Mouse (Mus musculus): ENCODE measurements around the gene Heg1. TPM values are rescaled to one million over a fixed set of nuclear protein-coding genes. Genes with fewer than 3 reads are reported as not detected.
A peak's percentile ranks its signal among the peaks of the same experiment; 100 is the strongest.

Gene Heg1
- polyA plus RNA-seq, 1 experiment from 2014 or later, result 10.2 TPM

DNA sequence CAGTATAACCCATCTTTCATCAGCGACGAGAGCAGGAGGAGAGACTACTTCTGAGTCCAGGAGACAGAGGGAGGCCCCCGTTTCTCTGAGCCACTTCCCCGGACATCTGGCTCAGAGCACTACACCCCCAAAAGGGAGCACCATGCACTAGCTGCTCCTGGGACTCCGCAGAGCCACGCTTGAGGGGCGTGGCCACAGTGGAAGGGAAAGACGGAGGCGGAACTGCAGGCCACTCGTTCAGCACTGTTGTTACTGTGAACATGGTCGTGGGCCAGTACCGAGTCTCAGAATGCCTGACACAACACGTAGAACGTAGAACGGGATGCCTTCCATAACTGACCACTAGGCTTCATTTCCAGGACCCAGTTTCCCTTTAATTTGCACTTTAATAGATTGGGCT lies 82.6 kb downstream of the Heg1 start:
- H3K4me2 ChIP-seq (ENCODE audit: low read depth, low read length), result no peak overlapping the region

GRCm38 (mm10) chr16:33768491-33769278 lies 84.5 kb downstream of the Heg1 start:
- Histone ChIP-seq H3K36me3 (ENCODE audit: control insufficient read depth, insufficient read depth, low read length) (peaks cover 5% of the 10 kb centered on the region; the same call in 1 of the 2 replicates), H3K4me2 (ENCODE audit: low read depth, low read length) (no peak overlapping the region), H3K27me3 (replicated peaks; ENCODE audit: control insufficient read depth, insufficient read depth, low read length) (no peaks in the 10 kb centered on the region), H3K4me1 (ENCODE audit: control insufficient read depth, insufficient read depth, low read length) (peaks cover 18% of the 10 kb centered on the region), H3K27ac (ENCODE audit: low read length) (no peak overlapping the region), H3K4me3 (ENCODE audit: low read length) (no peak overlapping the region), H3K9ac (ENCODE audit: low read depth, low read length) (no peak overlapping the region), H3K9me3 (ENCODE audit: control insufficient read depth, low read length) (no peaks in the 10 kb centered on the region)
- WGBS, result 87% methylated on average over 3 of the region's 3 CpGs
- no peak for ATAC-seq

More for the DNA sequence above, 82.6 kb downstream of the Heg1 start:
- Histone ChIP-seq H3K27me3 (replicated peaks; ENCODE audit: control insufficient read depth, insufficient read depth, low read length) (no peaks in the 10 kb centered on the region), H3K27ac (ENCODE audit: low read length) (peak overlapping the region; percentile 92), H3K9me3 (ENCODE audit: control insufficient read depth, low read length) (no peaks in the 10 kb centered on the region), H3K9ac (ENCODE audit: low read depth, low read length) (no peak overlapping the region), H3K36me3 (ENCODE audit: control insufficient read depth, insufficient read depth, low read length) (peaks cover 5% of the 10 kb centered on the region; the same call in 1 of the 2 replicates), H3K4me3 (ENCODE audit: low read length) (no peak overlapping the region), H3K4me1 (ENCODE audit: control insufficient read depth, insufficient read depth, low read length) (peaks cover 16% of the 10 kb centered on the region)
- 69% methylated on average over 15 of the region's 15 CpGs for WGBS
- peak; percentile 24; the same call in 1 of the 2 replicates for ATAC-seq

- Histone ChIP-seq H3K9ac (ENCODE audit: low read depth, low read length) (0 out of 2 replicates have a peak overlapping the region, but pooled peaks have one; percentile 27), H3K4me3 (ENCODE audit: low read length) (no peak overlapping the region), H3K27me3 (replicated peaks; ENCODE audit: control insufficient read depth, insufficient read depth, low read length) (no peaks in the 10 kb centered on the region), H3K4me2 (ENCODE audit: low read depth, low read length) (no peak overlapping the region), H3K9me3 (ENCODE audit: control insufficient read depth, low read length) (no peaks in the 10 kb centered on the region), H3K27ac (ENCODE audit: low read length) (peak overlapping the region; percentile 30; the same call in 1 of the 2 replicates), H3K36me3 (ENCODE audit: control insufficient read depth, insufficient read depth, low read length) (peaks cover 5% of the 10 kb centered on the region; the same call in 1 of the 2 replicates), H3K4me1 (ENCODE audit: control insufficient read depth, insufficient read depth, low read length) (peaks cover 21% of the 10 kb centered on the region)
- no peak for ATAC-seq
- WGBS, result 68% methylated on average over 7 of the region's 7 CpGs
Observed at GRCm38 (mm10) chr16:33769848-33770247, 85.7 kb downstream of the Heg1 start.

- no peaks in the 10 kb centered on the region for H3K9me3 ChIP-seq (ENCODE audit: control insufficient read depth, low read length)
- peaks cover 5% of the 10 kb centered on the region; the same call in 1 of the 2 replicates for H3K36me3 ChIP-seq (ENCODE audit: control insufficient read depth, insufficient read depth, low read length)
- H3K27me3 ChIP-seq (replicated peaks; ENCODE audit: control insufficient read depth, insufficient read depth, low read length), result no peaks in the 10 kb centered on the region
- peaks cover 26% of the 10 kb centered on the region for H3K4me1 ChIP-seq (ENCODE audit: control insufficient read depth, insufficient read depth, low read length)
- no peak for ATAC-seq
- H3K27ac ChIP-seq (ENCODE audit: low read length), result no peak overlapping the region
- no peak overlapping the region for H3K4me3 ChIP-seq (ENCODE audit: low read length)
- H3K9ac ChIP-seq (ENCODE audit: low read depth, low read length), result no peak overlapping the region
- no peak overlapping the region for H3K4me2 ChIP-seq (ENCODE audit: low read depth, low read length)
- WGBS, result 88% methylated on average over 4 of the region's 4 CpGs
Observed at GRCm38 (mm10) chr16:33770778-33771454, 86.7 kb downstream of the Heg1 start.

GRCm38 (mm10) chr16:33772809-33773208 lies 88.6 kb downstream of the Heg1 start:
- Histone ChIP-seq H3K4me1 (ENCODE audit: control insufficient read depth, insufficient read depth, low read length) (peaks cover 35% of the 10 kb centered on the region), H3K4me2 (ENCODE audit: low read depth, low read length) (peak overlapping the region; percentile 26), H3K27me3 (replicated peaks; ENCODE audit: control insufficient read depth, insufficient read depth, low read length) (no peaks in the 10 kb centered on the region), H3K4me3 (ENCODE audit: low read length) (no peak overlapping the region), H3K9me3 (ENCODE audit: control insufficient read depth, low read length) (no peaks in the 10 kb centered on the region), H3K36me3 (ENCODE audit: control insufficient read depth, insufficient read depth, low read length) (no peaks in the 10 kb centered on the region), H3K9ac (ENCODE audit: low read depth, low read length) (peak overlapping the region; percentile 43; the same call in 1 of the 2 replicates), H3K27ac (ENCODE audit: low read length) (peak overlapping the region; percentile 88)
- ATAC-seq, result peak; percentile 93
- 57% methylated on average over 5 of the region's 5 CpGs for WGBS

DNA sequence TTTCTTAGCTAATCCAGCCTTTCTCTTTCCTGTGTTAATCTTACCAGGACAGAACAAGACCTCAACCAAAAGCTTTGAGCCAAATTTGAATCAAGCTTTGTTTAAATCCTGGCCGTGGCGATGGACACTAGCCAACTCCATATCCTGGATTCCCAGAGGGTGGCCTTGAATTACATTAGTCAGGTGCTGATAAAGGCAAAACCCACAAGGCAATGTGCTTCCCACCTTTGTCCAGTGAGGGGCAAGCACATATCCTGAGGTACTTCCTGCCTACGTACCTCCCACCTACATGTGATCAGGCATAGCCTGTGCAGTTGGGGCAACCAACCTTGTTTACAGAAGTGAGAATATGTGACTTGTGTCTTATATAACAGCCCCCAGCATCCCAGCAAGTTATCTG lies 90.8 kb downstream of the Heg1 start:
- 48% methylated on average over 3 of the region's 3 CpGs for WGBS
- peak overlapping the region; percentile 60 for H3K27ac ChIP-seq (ENCODE audit: low read length)

DNA sequence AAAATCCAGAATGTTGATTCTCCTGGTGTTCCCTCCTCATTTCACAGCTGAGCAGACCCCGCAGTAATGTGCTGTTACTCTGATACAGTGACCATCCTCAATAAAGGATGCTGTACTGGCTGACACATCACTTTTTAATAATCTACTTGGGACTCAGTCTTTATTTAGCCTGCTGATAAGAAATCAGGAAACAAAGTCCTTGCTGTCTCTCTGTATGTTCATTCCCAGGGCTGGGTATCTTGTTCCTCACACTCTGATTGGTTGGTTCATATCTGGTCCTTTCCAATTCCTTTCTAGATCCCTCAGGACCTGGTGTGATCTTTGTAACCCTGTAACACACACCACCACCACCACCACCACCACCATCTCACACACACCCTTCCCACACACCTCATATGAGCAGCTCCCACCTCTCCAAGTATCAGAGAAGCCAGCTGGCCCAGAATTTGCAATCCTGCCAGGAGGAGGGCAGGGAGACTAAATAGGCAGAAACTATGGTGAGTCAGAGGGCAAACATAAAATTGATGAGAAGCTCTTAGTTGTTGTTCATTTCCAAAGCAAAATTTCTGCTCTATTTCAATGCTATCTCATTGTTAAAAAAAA lies 91.7 kb downstream of the Heg1 start:
- H3K9ac ChIP-seq (ENCODE audit: low read depth, low read length), result no peak overlapping the region
- WGBS, result 89% methylated on average over 1 of the region's 1 CpGs
- peaks cover 24% of the 10 kb centered on the region for H3K4me1 ChIP-seq (ENCODE audit: control insufficient read depth, insufficient read depth, low read length)
- no peak overlapping the region for H3K4me3 ChIP-seq (ENCODE audit: low read length)
- H3K9me3 ChIP-seq (ENCODE audit: control insufficient read depth, low read length), result no peaks in the 10 kb centered on the region
- no peak overlapping the region for H3K4me2 ChIP-seq (ENCODE audit: low read depth, low read length)
- peak; percentile 35 for ATAC-seq
- H3K27ac ChIP-seq (ENCODE audit: low read length), result peak overlapping the region; percentile 65
- H3K36me3 ChIP-seq (ENCODE audit: control insufficient read depth, insufficient read depth, low read length), result no peaks in the 10 kb centered on the region
- H3K27me3 ChIP-seq (replicated peaks; ENCODE audit: control insufficient read depth, insufficient read depth, low read length), result no peaks in the 10 kb centered on the region

More for the DNA sequence above, 90.8 kb downstream of the Heg1 start:
- no peak for ATAC-seq
- H3K9me3 ChIP-seq (ENCODE audit: control insufficient read depth, low read length), result no peaks in the 10 kb centered on the region
- peaks cover 29% of the 10 kb centered on the region for H3K4me1 ChIP-seq (ENCODE audit: control insufficient read depth, insufficient read depth, low read length)
- no peak overlapping the region for H3K4me2 ChIP-seq (ENCODE audit: low read depth, low read length)
- 0 out of 2 replicates have a peak overlapping the region, but pooled peaks have one; percentile 21 for H3K9ac ChIP-seq (ENCODE audit: low read depth, low read length)
- H3K4me3 ChIP-seq (ENCODE audit: low read length), result no peak overlapping the region
- H3K36me3 ChIP-seq (ENCODE audit: control insufficient read depth, insufficient read depth, low read length), result no peaks in the 10 kb centered on the region
- no peaks in the 10 kb centered on the region for H3K27me3 ChIP-seq (replicated peaks; ENCODE audit: control insufficient read depth, insufficient read depth, low read length)

- H3K27ac ChIP-seq (ENCODE audit: low read length), result peak overlapping the region; percentile 79
- 63% methylated on average over 7 of the region's 7 CpGs for WGBS
Observed at GRCm38 (mm10) chr16:33776766-33777529, 92.8 kb downstream of the Heg1 start.

More at GRCm38 (mm10) chr16:33776766-33777529, 92.8 kb downstream of the Heg1 start:
- peak; percentile 31 for ATAC-seq
- Histone ChIP-seq H3K36me3 (ENCODE audit: control insufficient read depth, insufficient read depth, low read length) (no peaks in the 10 kb centered on the region), H3K4me1 (ENCODE audit: control insufficient read depth, insufficient read depth, low read length) (peaks cover 29% of the 10 kb centered on the region), H3K9ac (ENCODE audit: low read depth, low read length) (no peak overlapping the region), H3K27me3 (replicated peaks; ENCODE audit: control insufficient read depth, insufficient read depth, low read length) (no peaks in the 10 kb centered on the region), H3K4me2 (ENCODE audit: low read depth, low read length) (no peak overlapping the region), H3K9me3 (ENCODE audit: control insufficient read depth, low read length) (no peaks in the 10 kb centered on the region), H3K4me3 (ENCODE audit: low read length) (no peak overlapping the region)
